Mouse (Mus musculus) heart, adult 2 months (tissue): Measurements from ENCODE around the gene Ntng2. TPM values are rescaled to one million over a fixed set of nuclear protein-coding genes. Genes with fewer than 3 reads are reported as not detected.

ENCODE experiments used
- DNase-seq, 2 experiments: peaks; one replicate each; pipeline ENCODE4 v3.0.0; 2021
- H3K27ac ChIP-seq: fragments of 200-600 bp; 2 replicates; pipeline ENCODE4 v1.8.1; 2022
- H3K27me3 ChIP-seq: fragments of 200-500 bp; 2 replicates; pipeline ENCODE4 v1.6.1; 2012; ENCODE audit warnings: mild to moderate bottlenecking, low read length, inconsistent platforms, mixed read lengths; ENCODE audit not compliant: control insufficient read depth, insufficient read depth
- H3K36me3 ChIP-seq: fragments of 200-500 bp; 2 replicates; pipeline ENCODE4 v1.6.1; 2012; ENCODE audit warnings: low read length, inconsistent platforms; ENCODE audit not compliant: control insufficient read depth, insufficient read depth
- H3K4me1 ChIP-seq: fragments of 200-500 bp; 2 replicates; pipeline ENCODE4 v1.6.1; 2011; ENCODE audit warnings: low read length; ENCODE audit not compliant: control insufficient read depth, insufficient read depth
- H3K4me3 ChIP-seq: fragments of 200-600 bp; 2 replicates; pipeline ENCODE4 v1.8.1; 2022
- H3K79me2 ChIP-seq: fragments of 200-500 bp; replicated peaks from 2 replicates; pipeline ENCODE4 v1.6.1; 2012; ENCODE audit warnings: mild to moderate bottlenecking, inconsistent platforms, low read length, moderate library complexity, mixed read lengths; ENCODE audit not compliant: control insufficient read depth, insufficient read depth
- H3K9ac ChIP-seq: fragments of 200-500 bp; 2 replicates; pipeline ENCODE4 v1.6.1; 2012; ENCODE audit warnings: low read depth, mild to moderate bottlenecking, control low read depth, inconsistent platforms, low read length, mixed read lengths
- CTCF ChIP-seq: fragments of 200-600 bp; IDR thresholded peaks from 2 replicates; pipeline ENCODE4 v1.8.1; 2022; ENCODE audit warnings: antibody characterized with exemption, mild to moderate bottlenecking, moderate library complexity
- EP300 ChIP-seq: fragments of 200-500 bp; IDR thresholded peaks from 2 replicates; pipeline ENCODE4 v1.6.1; 2011; ENCODE audit warnings: low read depth, low read length, control low read depth; ENCODE audit not compliant: insufficient read depth
- POLR2A ChIP-seq: fragments of 200-500 bp; IDR thresholded peaks from 2 replicates; pipeline ENCODE4 v1.6.1; 2011; ENCODE audit warnings: mild to moderate bottlenecking, low read depth, low read length, control low read depth; ENCODE audit not compliant: insufficient read depth
- WGBS: fragments of 180-500 bp; shearing (Covaris S2); methylation state at CpG from one replicate; pipeline ENCODE4 v1.1.7; 2018; 5-methylcytosine and 5-hydroxymethylcytosine counted together
- intact Hi-C: fragments of 180-260 bp; cut with DNase I; formaldehyde crosslinking; loops from one replicate; pipeline ENCODE4 v1.15.1; 2025
- polyA plus RNA-seq: library from polyadenylated mRNA; depleted of rRNA; stranded (reverse); fragments of >200 nt; gene quantifications from 2 replicates; pipeline ENCODE4 v1.2.3, GENCODE M21; 2012
- total RNA-seq, 2 experiments: library from RNA; stranded (reverse); gene quantifications; 2 replicates each; pipeline ENCODE4 v1.2.3; 2021

Ntng2 gene
- total and polyA plus RNA-seq, 3 experiments, result 7.0 to 17.1 (median 7.9) TPM

- intact Hi-C loops, result loop anchor here (5.0 kb wide), 1 partner anchor 96 kb away; the partner anchor contains the start of gene Med27
- Histone ChIP-seq H3K4me3 (peak overlapping the region; percentile 61), H3K27me3 (0 out of 2 replicates have a peak, but pooled peaks cover 1% of the 10 kb centered on the region), H3K79me2 (no peaks in the 10 kb centered on the region), H3K36me3 (no peaks in the 10 kb centered on the region), H3K9ac (peak overlapping the region; percentile 79), H3K4me1 (no peaks in the 10 kb centered on the region), H3K27ac (no peak overlapping the region)
- DNase-seq, result peak; percentile 52 to 54
- WGBS, result under 1% methylated on average over 61 of the region's 61 CpGs
- TF ChIP-seq CTCF (no peak), POLR2A (no peak), EP300 (no peak)
Observed at GRCm38 (mm10) chr2:29251095-29252058, 1.4 kb downstream of the Ntng2 start.

- Histone ChIP-seq H3K27ac (no peak overlapping the region), H3K4me1 (no peaks in the 10 kb centered on the region), H3K9ac (peak overlapping the region; percentile 79; the same call in 1 of the 2 replicates), H3K79me2 (no peaks in the 10 kb centered on the region), H3K4me3 (peak overlapping the region; percentile 61), H3K36me3 (no peaks in the 10 kb centered on the region), H3K27me3 (0 out of 2 replicates have a peak, but pooled peaks cover 1% of the 10 kb centered on the region)
- WGBS, result 7% methylated on average over 44 of the region's 44 CpGs
- TF ChIP-seq POLR2A (no peak), CTCF (no peak), EP300 (no peak)
- peak; percentile 12 to 46 for DNase-seq
- intact Hi-C loops, result loop anchor here (5.0 kb wide), 1 partner anchor 97 kb away; the partner anchor contains the start of gene Med27
Observed at GRCm38 (mm10) chr2:29250263-29251094, 2.3 kb downstream of the Ntng2 start.

- H3K4me1 ChIP-seq, result no peaks in the 10 kb centered on the region
- H3K9ac ChIP-seq, result no peak overlapping the region
- DNase-seq, result no peak
- no peak overlapping the region; the same call in 1 of the 2 replicates for H3K4me3 ChIP-seq
- H3K79me2 ChIP-seq, result no peaks in the 10 kb centered on the region
- no peak for TF ChIP-seq CTCF
- H3K27me3 ChIP-seq, result 0 out of 2 replicates have a peak, but pooled peaks cover 1% of the 10 kb centered on the region
- 30% methylated on average over 10 of the region's 10 CpGs for WGBS
- intact Hi-C loops, result loop anchor here (5.0 kb wide), 1 partner anchor 97 kb away; the partner anchor contains the start of gene Med27
- H3K27ac ChIP-seq, result no peak overlapping the region
- no peaks in the 10 kb centered on the region for H3K36me3 ChIP-seq
Observed at GRCm38 (mm10) chr2:29249852-29250251, 3.0 kb downstream of the Ntng2 start.

GRCm38 (mm10) chr2:29248551-29248950, 4.3 kb downstream of the Ntng2 start:
- H3K27me3 ChIP-seq, result 0 out of 2 replicates have a peak, but pooled peaks cover 1% of the 10 kb centered on the region
- H3K9ac ChIP-seq, result no peak overlapping the region
- 52% methylated on average over 3 of the region's 3 CpGs for WGBS
- no peaks in the 10 kb centered on the region for H3K79me2 ChIP-seq
- no peaks in the 10 kb centered on the region for H3K4me1 ChIP-seq
- no peak overlapping the region for H3K27ac ChIP-seq
- no peak for TF ChIP-seq CTCF
- TF ChIP-seq POLR2A, result no peak
- no peak for TF ChIP-seq EP300
- H3K36me3 ChIP-seq, result no peaks in the 10 kb centered on the region
- H3K4me3 ChIP-seq, result no peak overlapping the region
- no peak for DNase-seq
- intact Hi-C loops, result no loop called here

GRCm38 (mm10) chr2:29247386-29247785, 5.4 kb downstream of the Ntng2 start:
- Histone ChIP-seq H3K79me2 (no peaks in the 10 kb centered on the region), H3K27me3 (0 out of 2 replicates have a peak, but pooled peaks cover 1% of the 10 kb centered on the region), H3K4me1 (no peaks in the 10 kb centered on the region), H3K27ac (no peak overlapping the region), H3K36me3 (no peaks in the 10 kb centered on the region), H3K4me3 (no peak overlapping the region), H3K9ac (no peak overlapping the region)
- WGBS, result 56% methylated on average over 2 of the region's 2 CpGs
- TF ChIP-seq POLR2A (no peak), CTCF (no peak), EP300 (no peak)
- intact Hi-C loops, result no loop called here
- no peak for DNase-seq
